Mouse (Mus musculus) megakaryocyte, embryonic 14.5 days (primary cell): Measurements from ENCODE around the gene Mettl7b.

Source experiments
- FLI1 ChIP-seq: IDR thresholded peaks from 2 replicates; pipeline ENCODE4 v1.6.1; 2012; ENCODE audit warnings: low read length, inconsistent platforms, mixed read lengths
- GATA1 ChIP-seq: IDR thresholded peaks from 3 replicates; pipeline ENCODE4 v1.6.1; 2012; ENCODE audit warnings: mixed read lengths, low read length, inconsistent platforms, borderline replicate concordance

DNA sequence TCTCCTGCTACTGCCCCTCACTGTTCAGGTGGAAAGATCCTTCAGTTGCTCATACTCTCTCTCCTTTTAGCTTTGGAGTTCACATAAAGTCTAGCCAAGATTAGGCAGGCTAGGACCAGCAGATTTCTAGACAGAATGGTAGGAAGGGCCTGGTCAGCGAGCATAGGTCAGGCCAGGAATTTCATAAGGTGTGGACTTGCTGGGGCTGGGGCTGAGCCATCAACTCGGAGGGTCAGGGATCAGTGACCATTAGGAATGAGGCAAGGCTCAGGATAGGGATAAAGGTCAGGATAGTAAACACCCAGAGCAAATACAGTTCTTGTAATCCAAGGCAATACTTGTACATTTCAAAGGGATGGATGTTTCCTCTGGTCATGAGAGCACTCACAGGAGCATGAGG lies 4.2 kb upstream of the Mettl7b start:
- no peak for TF ChIP-seq FLI1
- TF ChIP-seq GATA1, result no peak
